Mouse (Mus musculus) kidney, embryonic 15.5 days (tissue): ENCODE measurements around the gene Atf5. TPM values are rescaled to one million over a fixed set of nuclear protein-coding genes. Genes with fewer than 3 reads are reported as not detected.

Source experiments
- ATAC-seq: fragments of 200-750 bp; cut with Nextera tagmentation; replicated peaks from 2 replicates; pipeline ENCODE4 v1.8.0; 2017; ENCODE audit warnings: moderate TSS enrichment; ENCODE audit not compliant: low FRiP score
- H3K27ac ChIP-seq: fragments of 300-500 bp; sonication (generic); 2 replicates; pipeline ENCODE4 v1.5.1; 2015; ENCODE audit warnings: mild to moderate bottlenecking, inconsistent platforms
- H3K27me3 ChIP-seq: fragments of 300-500 bp; sonication (generic); 2 replicates; pipeline ENCODE4 v1.6.1; 2015; ENCODE audit warnings: inconsistent platforms
- H3K36me3 ChIP-seq: fragments of 300-500 bp; sonication (generic); 2 replicates; pipeline ENCODE4 v1.6.1; 2015; ENCODE audit warnings: inconsistent platforms
- H3K4me1 ChIP-seq: fragments of 300-500 bp; sonication (generic); 2 replicates; pipeline ENCODE4 v1.6.1; 2015; ENCODE audit warnings: inconsistent platforms
- H3K4me2 ChIP-seq: fragments of 300-500 bp; sonication (generic); 2 replicates; pipeline ENCODE4 v1.6.1; 2015; ENCODE audit warnings: moderate library complexity, mild to moderate bottlenecking, inconsistent platforms
- H3K4me3 ChIP-seq: fragments of 300-500 bp; sonication (generic); replicated peaks from 2 replicates; pipeline ENCODE4 v1.5.1; 2015; ENCODE audit warnings: mild to moderate bottlenecking, inconsistent platforms
- H3K9ac ChIP-seq: fragments of 300-500 bp; sonication (generic); 2 replicates; pipeline ENCODE4 v1.6.1; 2015; ENCODE audit warnings: mild to moderate bottlenecking, inconsistent platforms
- H3K9me3 ChIP-seq: fragments of 300-500 bp; sonication (generic); replicated peaks from 2 replicates; pipeline ENCODE4 v1.6.1; 2016; ENCODE audit warnings: inconsistent platforms
- WGBS: fragments of 180-500 bp; shearing (Covaris S2); methylation state at CpG from one replicate; pipeline ENCODE4 v1.1.7; 2015; ENCODE audit warnings: mixed read lengths; 5-methylcytosine and 5-hydroxymethylcytosine counted together
- polyA plus RNA-seq: library from polyadenylated mRNA; unstranded; fragments of >200 nt; fragmentation: Nextera tagmentation; extraction: Ambion mirVana; gene quantifications from 2 replicates; pipeline ENCODE4 v1.2.1, GENCODE M21; 2015

Gene Atf5
- polyA plus RNA-seq, 1 experiment from 2014 or later, result 4.2 TPM

GRCm38 (mm10) chr7:44817441-44817840 lies 983 bp upstream of the Atf5 start:
- H3K36me3 ChIP-seq, result peaks cover 16% of the 10 kb centered on the region
- no peaks in the 10 kb centered on the region for H3K9me3 ChIP-seq
- peak overlapping the region; percentile 86 for H3K4me3 ChIP-seq
- H3K4me1 ChIP-seq, result peaks cover 56% of the 10 kb centered on the region
- H3K4me2 ChIP-seq, result peak overlapping the region; percentile 77
- peak overlapping the region; percentile 90 for H3K9ac ChIP-seq
- H3K27me3 ChIP-seq, result no peaks in the 10 kb centered on the region
- peak overlapping the region; percentile 98 for H3K27ac ChIP-seq
- ATAC-seq, result no peak
- 24% methylated on average over 3 of the region's 3 CpGs for WGBS

- Histone ChIP-seq H3K4me3 (peak within 1 kb of the TSS; percentile 86), H3K9ac (peak within 1 kb of the TSS; percentile 90), H3K9me3 (no peaks in the 10 kb centered on the region), H3K27me3 (no peaks in the 10 kb centered on the region), H3K36me3 (peaks cover 27% of the 10 kb centered on the region), H3K27ac (peak within 1 kb of the TSS; percentile 98), H3K4me2 (peak within 1 kb of the TSS; percentile 77), H3K4me1 (peaks cover 48% of the 10 kb centered on the region)
- 0% methylated on average over 61 of the region's 62 CpGs for WGBS
- ATAC-seq, result peak; percentile 96
Measured at GRCm38 (mm10) chr7:44815721-44816469, 563 bp downstream of the Atf5 start, which contains the start of the genes Nup62 and Il4i1. TSS of gene Nup62 (plus strand) at chr7:44816088. TSS of gene Il4i1 (plus strand) at chr7:44816387.

- peak overlapping the region; percentile 90 for H3K9ac ChIP-seq
- ATAC-seq, result no peak
- peak overlapping the region; percentile 86 for H3K4me3 ChIP-seq
Measured at GRCm38 (mm10) chr7:44814952-44815553, 1.4 kb downstream of the Atf5 start.

GRCm38 (mm10) chr7:44814423-44814822 lies 2.0 kb downstream of the Atf5 start:
- Histone ChIP-seq H3K9ac (no peak overlapping the region), H3K27me3 (no peaks in the 10 kb centered on the region), H3K4me3 (0 out of 2 replicates have a peak overlapping the region, but pooled peaks have one; percentile 86), H3K4me1 (peaks cover 34% of the 10 kb centered on the region), H3K4me2 (peak overlapping the region; percentile 77; the same call in 1 of the 2 replicates), H3K36me3 (peaks cover 31% of the 10 kb centered on the region), H3K27ac (no peak overlapping the region), H3K9me3 (no peaks in the 10 kb centered on the region)
- ATAC-seq, result no peak
- WGBS, result 87% methylated on average over 4 of the region's 4 CpGs

More at GRCm38 (mm10) chr7:44814952-44815553, 1.4 kb downstream of the Atf5 start:
- Histone ChIP-seq H3K36me3 (peaks cover 31% of the 10 kb centered on the region), H3K4me2 (peak overlapping the region; percentile 77), H3K9me3 (no peaks in the 10 kb centered on the region), H3K27ac (peak overlapping the region; percentile 98), H3K27me3 (no peaks in the 10 kb centered on the region), H3K4me1 (peaks cover 40% of the 10 kb centered on the region)
- 26% methylated on average over 14 of the region's 14 CpGs for WGBS

- no peak overlapping the region for H3K4me3 ChIP-seq
- WGBS, result 86% methylated on average over 3 of the region's 3 CpGs
Measured at GRCm38 (mm10) chr7:44813985-44814384, 2.5 kb downstream of the Atf5 start.

GRCm38 (mm10) chr7:44812651-44813325 lies 3.7 kb downstream of the Atf5 start:
- H3K27me3 ChIP-seq, result no peaks in the 10 kb centered on the region
- no peak overlapping the region for H3K4me2 ChIP-seq
- H3K36me3 ChIP-seq, result peaks cover 31% of the 10 kb centered on the region
- peaks cover 17% of the 10 kb centered on the region for H3K4me1 ChIP-seq
- ATAC-seq, result no peak
- no peak overlapping the region for H3K9ac ChIP-seq
- H3K4me3 ChIP-seq, result no peak overlapping the region
- H3K9me3 ChIP-seq, result no peaks in the 10 kb centered on the region
- no peak overlapping the region for H3K27ac ChIP-seq
- WGBS, result 88% methylated on average over 20 of the region's 20 CpGs

More at GRCm38 (mm10) chr7:44813985-44814384, 2.5 kb downstream of the Atf5 start:
- Histone ChIP-seq H3K27ac (no peak overlapping the region), H3K4me1 (peaks cover 29% of the 10 kb centered on the region), H3K9me3 (no peaks in the 10 kb centered on the region), H3K9ac (no peak overlapping the region), H3K36me3 (peaks cover 31% of the 10 kb centered on the region), H3K4me2 (no peak overlapping the region), H3K27me3 (no peaks in the 10 kb centered on the region)
- no peak for ATAC-seq

GRCm38 (mm10) chr7:44810819-44811557 lies 5.5 kb downstream of the Atf5 start:
- WGBS, result 86% methylated on average over 7 of the region's 7 CpGs
- no peak overlapping the region for H3K9ac ChIP-seq
- no peak overlapping the region for H3K27ac ChIP-seq
- H3K4me1 ChIP-seq, result peaks cover 11% of the 10 kb centered on the region
- no peak overlapping the region for H3K4me2 ChIP-seq
- H3K4me3 ChIP-seq, result no peak overlapping the region
- peaks cover 31% of the 10 kb centered on the region for H3K36me3 ChIP-seq
- no peak for ATAC-seq
- no peaks in the 10 kb centered on the region for H3K27me3 ChIP-seq
- H3K9me3 ChIP-seq, result no peaks in the 10 kb centered on the region

GRCm38 (mm10) chr7:44810365-44810764 lies 6.1 kb downstream of the Atf5 start:
- Histone ChIP-seq H3K27ac (no peak overlapping the region), H3K9me3 (no peaks in the 10 kb centered on the region), H3K36me3 (peaks cover 31% of the 10 kb centered on the region), H3K27me3 (no peaks in the 10 kb centered on the region), H3K4me3 (no peak overlapping the region), H3K4me2 (no peak overlapping the region), H3K9ac (no peak overlapping the region), H3K4me1 (peaks cover 11% of the 10 kb centered on the region)
- 85% methylated on average over 4 of the region's 4 CpGs for WGBS
- no peak for ATAC-seq

GRCm38 (mm10) chr7:44809466-44809865 lies 7.0 kb downstream of the Atf5 start:
- H3K27me3 ChIP-seq, result no peaks in the 10 kb centered on the region
- WGBS, result 89% methylated on average over 3 of the region's 3 CpGs
- no peaks in the 10 kb centered on the region for H3K9me3 ChIP-seq
- peaks cover 2% of the 10 kb centered on the region for H3K4me1 ChIP-seq
- no peak overlapping the region for H3K4me3 ChIP-seq
- ATAC-seq, result no peak
- peaks cover 31% of the 10 kb centered on the region for H3K36me3 ChIP-seq
- no peak overlapping the region for H3K9ac ChIP-seq
- no peak overlapping the region for H3K4me2 ChIP-seq
- no peak overlapping the region for H3K27ac ChIP-seq

GRCm38 (mm10) chr7:44808927-44809326 lies 7.5 kb downstream of the Atf5 start:
- Histone ChIP-seq H3K27me3 (no peaks in the 10 kb centered on the region), H3K9me3 (no peaks in the 10 kb centered on the region), H3K4me2 (no peak overlapping the region), H3K4me3 (no peak overlapping the region), H3K4me1 (no peaks in the 10 kb centered on the region), H3K9ac (no peak overlapping the region), H3K36me3 (peaks cover 27% of the 10 kb centered on the region), H3K27ac (no peak overlapping the region)
- no peak for ATAC-seq
- WGBS, result 77% methylated on average over 2 of the region's 2 CpGs

GRCm38 (mm10) chr7:44792781-44793180 lies 23.7 kb downstream of the Atf5 start:
- Histone ChIP-seq H3K4me1 (no peaks in the 10 kb centered on the region), H3K36me3 (no peaks in the 10 kb centered on the region), H3K27ac (no peak overlapping the region), H3K9ac (no peak overlapping the region), H3K4me3 (no peak overlapping the region), H3K9me3 (no peaks in the 10 kb centered on the region; the same call in 1 of the 2 replicates), H3K27me3 (no peaks in the 10 kb centered on the region), H3K4me2 (no peak overlapping the region)
- ATAC-seq, result no peak
- WGBS, result 84% methylated on average over 6 of the region's 6 CpGs
